Mouse (Mus musculus) central nervous system, embryonic 14 days (tissue): ENCODE results near the gene Thy1. TPM values are rescaled to one million over a fixed set of nuclear protein-coding genes. Genes with fewer than 3 reads are reported as not detected.

Experiments used
- polyA plus RNA-seq: library from polyadenylated mRNA; depleted of rRNA; stranded (reverse); fragments of >200 nt; gene quantifications from 2 replicates; pipeline ENCODE4 v1.2.3, GENCODE M21; 2012; rRNA removed

The Thy1 gene
- polyA plus RNA-seq: 8.2 and 13.4 TPM in 2 replicates

GRCm38 (mm10) chr9:44042836-44043707 lies at the start of gene Thy1:
Gene Thy1, plus strand, starts transcription at chr9:44043384.

GRCm38 (mm10) chr9:44066785-44067225 lies 23.6 kb downstream of the Thy1 start, which contains the start of gene Usp2:
Gene Usp2, plus strand, starts transcription at chr9:44067021.

Other genes starting within 250 kb of the Thy1 start
- gene Usp2, start 23.6 kb downstream of the Thy1 start, polyA plus RNA-seq: 1.8 and 2.7 TPM in 2 replicates
- gene Mfrp, start 58.3 kb downstream of the Thy1 start, polyA plus RNA-seq: 1.3 and 1.9 TPM in 2 replicates
- gene C1qtnf5, start 63.9 kb downstream of the Thy1 start, polyA plus RNA-seq: 4.3 and 5.5 TPM in 2 replicates
- 0.16 and 0.32 TPM in 2 replicates for gene Gm49380, start 70.1 kb downstream of the Thy1 start, polyA plus RNA-seq
- 30.0 and 33.0 TPM in 2 replicates for gene Rnf26, start 70.1 kb downstream of the Thy1 start, polyA plus RNA-seq
- gene Mcam, start 91.1 kb downstream of the Thy1 start, polyA plus RNA-seq: 29.7 and 40.4 TPM in 2 replicates
- 22.4 and 23.4 TPM in 2 replicates for gene Cbl, start 190.7 kb downstream of the Thy1 start, polyA plus RNA-seq
- 0.07 and 0.13 TPM in 2 replicates for gene Ccdc153, start 197.3 kb downstream of the Thy1 start, polyA plus RNA-seq
- gene Pdzd3, start 208.1 kb downstream of the Thy1 start, polyA plus RNA-seq: 0.74 and 0.75 TPM in 2 replicates
- gene Nlrx1, start 225.2 kb downstream of the Thy1 start, polyA plus RNA-seq: 4.3 and 4.6 TPM in 2 replicates
- gene Abcg4, start 245.2 kb downstream of the Thy1 start, polyA plus RNA-seq: 52.4 and 58.7 TPM in 2 replicates